Mouse (Mus musculus) erythroid progenitor cell, adult 5-6 weeks (primary cell): ENCODE results near the gene Rae1. TPM values are rescaled to one million over a fixed set of nuclear protein-coding genes. Genes with fewer than 3 reads are reported as not detected.

Experiments used
- ATAC-seq: replicated peaks from 2 replicates; pipeline ENCODE4 v1.8.0; 2016; ENCODE audit warnings: moderate number of reproducible peaks, mild to moderate bottlenecking, moderate TSS enrichment, inconsistent platforms; ENCODE audit not compliant: poor library complexity, low FRiP score, severe bottlenecking
- total RNA-seq, 2 experiments: library from RNA; stranded (forward) in 1 of 2; stranded (reverse) in 1 of 2; fragments of 150-400 nt in 1 of 2; fragments of 186-747, 209-891 nt in 1 of 2; gene quantifications; 2 replicates each; pipeline versions ENCODE4 v1.2.3 to v1.2.4; 2015 to 2017; ENCODE audit warnings: low replicate concordance in 2 of 2

Rae1 gene
- total RNA-seq, 2 experiments from 2014 or later = 40.6 to 42.3 TPM

- ATAC-seq = no peak
Observed at GRCm38 (mm10) chr2:172982776-172983561, 16.9 kb upstream of the Rae1 start.

GRCm38 (mm10) chr2:172990161-172990560, 9.8 kb upstream of the Rae1 start:
- no peak for ATAC-seq

DNA sequence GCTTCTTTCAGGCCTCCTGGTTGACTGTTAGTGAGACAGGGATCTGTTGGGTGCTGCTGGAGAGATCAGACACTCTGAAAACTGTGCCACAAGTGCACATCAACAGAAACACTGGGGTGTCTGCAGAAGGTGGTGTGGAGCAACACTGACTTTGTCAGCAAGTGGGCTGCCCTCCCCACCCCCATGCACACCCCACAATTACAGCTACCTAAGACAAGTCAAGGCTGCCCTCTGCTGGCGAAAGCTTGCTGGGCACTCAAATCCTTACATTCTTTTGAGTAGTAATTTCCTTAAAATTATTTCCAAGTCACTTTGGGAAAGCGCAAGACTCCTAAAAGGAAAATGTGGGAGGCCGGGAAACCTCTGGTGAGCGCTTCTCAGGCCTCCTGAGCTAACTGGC, 3.7 kb upstream of the Rae1 start:
- ATAC-seq = no peak

DNA sequence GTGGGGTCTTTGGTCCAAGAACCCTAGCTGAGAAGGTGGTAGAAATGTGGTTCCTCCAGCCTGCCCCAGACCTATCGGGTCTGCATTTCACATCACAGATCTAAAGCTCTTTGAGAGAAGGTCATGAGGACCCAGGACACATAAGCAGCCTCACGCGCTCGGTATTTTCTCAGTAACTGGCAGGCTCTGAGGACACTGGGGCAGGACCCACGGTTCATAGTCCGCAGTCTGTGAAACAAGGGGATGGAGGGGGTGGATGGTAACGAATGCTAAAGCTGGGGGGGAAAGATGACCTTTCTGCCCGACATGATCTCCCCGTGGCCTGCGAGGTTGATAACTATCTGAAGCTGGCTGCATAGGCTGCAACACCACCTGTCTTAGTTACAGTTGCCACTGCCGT, 2.2 kb upstream of the Rae1 start:
- no peak for ATAC-seq

- no peak for ATAC-seq
Observed at GRCm38 (mm10) chr2:172998478-172998877, 1.4 kb upstream of the Rae1 start.

GRCm38 (mm10) chr2:173000285-173000652, 352 bp downstream of the Rae1 start:
- ATAC-seq = peak; percentile 74

GRCm38 (mm10) chr2:173000921-173001320, 1.0 kb downstream of the Rae1 start:
- no peak for ATAC-seq

- no peak for ATAC-seq
Observed at GRCm38 (mm10) chr2:173003737-173004136, 3.8 kb downstream of the Rae1 start.

- ATAC-seq = no peak
Observed at GRCm38 (mm10) chr2:173010220-173010717, 10.4 kb downstream of the Rae1 start.

DNA sequence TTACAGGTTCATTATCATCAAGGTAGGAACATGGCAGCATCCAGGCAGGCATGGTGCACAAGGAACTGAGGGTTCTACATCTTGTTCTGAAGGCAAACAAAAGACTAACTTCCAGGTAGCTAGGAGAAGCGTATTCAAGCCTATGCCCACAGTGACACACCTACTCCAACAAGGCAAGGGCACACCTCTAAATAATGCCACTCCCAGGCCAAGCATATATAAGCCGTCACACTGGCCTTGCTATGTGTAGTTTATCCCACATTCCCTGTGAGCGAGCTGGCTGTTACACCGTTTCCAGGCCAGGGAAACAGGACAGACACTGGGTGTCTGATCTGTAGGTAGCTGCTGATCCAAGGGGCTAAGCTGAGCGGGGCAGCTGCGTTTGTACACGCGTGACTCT, 11.5 kb downstream of the Rae1 start:
- ATAC-seq = no peak

DNA sequence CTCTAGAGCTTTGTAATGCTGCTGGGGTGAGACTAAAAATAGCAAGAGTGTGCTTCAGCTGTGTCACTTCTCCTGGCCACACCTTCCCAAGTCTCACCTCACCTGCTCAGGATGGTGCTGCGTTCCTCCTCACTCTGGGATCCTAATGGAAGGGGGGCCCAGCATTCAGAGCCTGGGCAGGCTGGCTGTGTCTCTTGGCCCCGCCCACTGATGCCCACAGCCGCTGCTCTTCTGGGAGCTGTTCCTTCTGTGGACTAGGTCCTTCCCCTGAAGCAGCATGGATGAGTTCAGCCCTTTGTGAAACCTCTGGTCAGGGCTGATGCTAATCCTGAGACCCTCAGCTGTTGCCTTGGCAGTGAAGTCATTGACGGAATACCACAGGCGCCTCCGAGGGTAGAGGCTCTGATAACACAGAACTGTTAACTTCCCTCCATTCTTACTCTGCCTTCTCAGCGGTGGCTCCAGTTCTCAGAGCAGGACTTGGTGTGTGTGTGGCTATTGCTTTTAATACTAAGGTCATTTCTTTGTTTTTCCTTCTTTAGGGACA, 14.9 kb downstream of the Rae1 start:
- ATAC-seq = no peak

GRCm38 (mm10) chr2:173017940-173018339, 18.0 kb downstream of the Rae1 start:
- ATAC-seq = no peak

DNA sequence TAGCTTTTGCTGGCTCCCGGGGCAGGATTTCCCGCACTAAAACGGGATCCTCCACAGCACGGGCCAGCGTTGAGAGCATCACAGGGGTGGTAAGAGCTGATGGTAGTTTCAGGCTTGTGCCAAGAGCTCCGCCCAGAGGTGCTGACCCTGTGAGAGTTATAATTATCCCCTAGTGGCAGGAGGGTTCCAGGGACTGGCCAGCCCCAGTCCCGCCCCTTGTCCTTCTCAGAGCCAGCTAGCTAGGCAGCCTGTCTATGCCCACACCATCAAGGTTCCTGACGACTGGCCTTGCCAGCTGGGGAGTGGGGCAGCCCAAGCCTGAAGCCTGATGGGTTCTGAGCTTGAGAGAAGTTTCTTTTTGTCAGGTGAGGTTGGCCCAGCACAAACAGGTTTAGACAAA, 18.7 kb downstream of the Rae1 start:
- no peak for ATAC-seq

GRCm38 (mm10) chr2:173019322-173019721, 19.4 kb downstream of the Rae1 start:
- no peak for ATAC-seq

GRCm38 (mm10) chr2:173019790-173020189, 19.9 kb downstream of the Rae1 start:
- peak; percentile 77 for ATAC-seq

DNA sequence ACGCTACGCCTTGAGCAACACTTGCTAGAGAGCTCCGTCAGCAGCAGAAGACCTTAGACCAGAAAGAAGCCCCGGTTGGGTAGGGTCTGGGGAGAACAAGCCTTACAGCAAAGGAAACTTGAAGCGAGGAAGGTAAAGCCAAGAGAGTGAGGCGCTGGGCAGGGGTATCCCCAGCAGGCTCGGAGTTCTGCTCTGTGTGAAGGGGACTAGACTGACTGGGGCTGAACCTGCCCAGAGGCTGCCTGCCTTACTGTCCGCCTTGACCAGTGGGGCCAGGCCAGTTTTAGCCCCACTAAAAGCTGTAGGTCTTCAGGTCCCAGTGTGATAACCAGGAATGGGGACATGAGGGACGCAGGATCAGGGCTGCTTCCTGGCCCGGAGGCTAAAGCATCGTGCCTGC, 20.5 kb downstream of the Rae1 start, which contains the start of gene Rbm38:
Gene Rbm38 (plus strand): TSS at position 69 of the 400 bp plus-strand sequence.
- ATAC-seq = no peak

GRCm38 (mm10) chr2:173021633-173022055, 21.7 kb downstream of the Rae1 start:
- peak; percentile 63 for ATAC-seq

DNA sequence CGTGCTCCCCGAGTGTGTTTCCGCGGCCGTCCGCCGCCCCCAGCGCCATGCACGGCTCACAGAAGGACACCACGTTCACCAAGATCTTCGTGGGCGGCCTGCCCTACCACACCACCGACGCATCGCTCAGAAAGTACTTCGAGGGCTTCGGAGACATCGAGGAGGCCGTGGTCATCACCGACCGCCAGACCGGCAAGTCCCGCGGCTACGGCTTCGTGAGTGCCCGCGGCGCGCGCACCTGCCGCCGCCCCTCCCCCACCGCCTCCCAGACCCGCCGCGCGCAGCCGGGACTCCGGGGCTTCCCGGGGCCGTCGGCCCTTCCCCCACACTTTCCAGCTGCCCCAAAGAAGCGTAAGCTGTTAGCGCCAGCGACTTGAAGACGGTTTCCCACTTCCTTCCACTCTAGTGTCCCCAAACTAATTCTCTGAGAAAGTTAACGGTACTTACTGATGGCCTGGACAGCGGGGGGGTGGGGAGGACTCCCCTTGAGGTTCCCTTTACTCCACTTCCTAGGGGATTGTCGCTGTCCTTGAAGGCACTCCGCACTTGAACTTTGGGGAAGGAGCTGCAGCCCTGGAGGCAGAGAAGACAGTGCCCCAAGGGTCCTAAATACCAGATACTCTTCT, 22.3 kb downstream of the Rae1 start:
- no peak for ATAC-seq

DNA sequence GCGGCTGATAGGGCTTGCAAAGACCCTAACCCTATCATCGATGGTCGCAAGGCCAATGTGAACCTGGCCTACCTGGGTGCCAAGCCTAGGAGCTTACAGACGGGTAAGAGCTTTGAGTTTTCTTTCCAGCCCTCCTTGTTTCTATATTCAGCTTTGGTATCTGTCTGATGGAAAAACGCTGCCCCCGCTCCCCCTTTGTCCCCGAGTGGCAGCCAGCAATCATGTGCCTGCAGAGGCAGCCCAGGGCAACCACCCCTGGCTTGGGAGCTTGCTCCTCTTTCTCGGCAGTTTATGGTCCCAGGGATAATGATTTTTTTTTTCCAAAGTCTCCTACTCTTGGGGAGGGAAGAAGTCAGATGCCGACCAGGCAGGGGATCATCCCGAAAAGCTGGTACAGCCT, 22.9 kb downstream of the Rae1 start:
- ATAC-seq = no peak

DNA sequence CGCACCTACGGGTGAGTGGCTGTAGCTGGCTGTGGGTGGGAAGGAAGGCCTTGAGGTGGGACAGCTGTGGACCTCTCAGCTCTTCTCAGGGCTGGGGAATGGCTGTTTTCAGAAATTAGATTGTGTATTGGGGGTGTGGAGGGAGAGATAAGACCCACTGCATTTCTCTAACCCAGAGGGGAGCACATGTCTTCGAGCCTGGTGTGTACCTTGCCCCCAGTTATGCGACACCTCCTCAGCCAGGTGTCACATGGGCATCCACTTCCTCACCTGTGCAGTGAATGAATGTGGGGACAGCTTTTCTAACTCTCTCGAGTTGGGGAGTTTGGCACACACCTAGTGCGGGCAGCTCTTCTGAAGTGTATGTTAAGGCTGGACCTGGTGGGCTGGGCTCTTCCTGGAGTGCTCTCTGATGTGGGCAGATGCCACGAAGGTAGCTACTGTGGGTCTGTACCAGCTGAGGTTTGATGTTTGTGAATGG, 23.5 kb downstream of the Rae1 start:
- no peak for ATAC-seq

GRCm38 (mm10) chr2:173023966-173024365, 24.0 kb downstream of the Rae1 start:
- ATAC-seq = no peak
